Mouse (Mus musculus) heart, embryonic 13.5 days (tissue): Measurements from ENCODE around the gene Tprg. TPM values are rescaled to one million over a fixed set of nuclear protein-coding genes. Genes with fewer than 3 reads are reported as not detected.

Experiments
- ATAC-seq: fragments of 200-750 bp; cut with Nextera tagmentation; 2 replicates; pipeline ENCODE4 v1.8.0; 2017; ENCODE audit warnings: moderate TSS enrichment; ENCODE audit not compliant: insufficient number of reproducible peaks, low FRiP score, low TSS enrichment; ENCODE audit errors: extremely low read depth
- H3K27ac ChIP-seq: fragments of 300-500 bp; sonication (generic); replicated peaks from 2 replicates; pipeline ENCODE4 v1.5.1; 2015; ENCODE audit warnings: moderate library complexity, mild to moderate bottlenecking, inconsistent platforms
- H3K27me3 ChIP-seq: fragments of 300-500 bp; sonication (generic); replicated peaks from 2 replicates; pipeline ENCODE4 v1.6.1; 2015; ENCODE audit warnings: mild to moderate bottlenecking, inconsistent platforms
- H3K36me3 ChIP-seq: fragments of 300-500 bp; sonication (generic); 2 replicates; pipeline ENCODE4 v1.6.1; 2015; ENCODE audit warnings: mild to moderate bottlenecking, inconsistent platforms
- H3K4me1 ChIP-seq: fragments of 300-500 bp; sonication (generic); 2 replicates; pipeline ENCODE4 v1.6.1; 2015; ENCODE audit warnings: inconsistent platforms
- H3K4me2 ChIP-seq: fragments of 300-500 bp; sonication (generic); 2 replicates; pipeline ENCODE4 v1.6.1; 2015; ENCODE audit warnings: inconsistent platforms, mild to moderate bottlenecking, moderate library complexity
- H3K4me3 ChIP-seq: fragments of 300-500 bp; sonication (generic); 2 replicates; pipeline ENCODE4 v1.5.1; 2015; ENCODE audit warnings: moderate library complexity, mild to moderate bottlenecking, inconsistent platforms
- H3K9ac ChIP-seq: fragments of 300-500 bp; sonication (generic); 2 replicates; pipeline ENCODE4 v1.6.1; 2015; ENCODE audit warnings: inconsistent platforms, mild to moderate bottlenecking, moderate library complexity
- H3K9me3 ChIP-seq: fragments of 300-500 bp; sonication (generic); 2 replicates; pipeline ENCODE4 v1.6.1; 2016; ENCODE audit warnings: inconsistent platforms
- WGBS: fragments of 180-500 bp; shearing (Covaris S2); methylation state at CpG from one replicate; pipeline ENCODE4 v1.1.7; 2015; ENCODE audit warnings: mixed read lengths; 5-methylcytosine and 5-hydroxymethylcytosine counted together
- polyA plus RNA-seq: library from polyadenylated mRNA; unstranded; fragments of >200 nt; fragmentation: Nextera tagmentation; extraction: Ambion mirVana; gene quantifications from 2 replicates; pipeline ENCODE4 v1.2.1, GENCODE M21; 2015

The Tprg gene
- polyA plus RNA-seq, result not detected in 2 replicates

GRCm38 (mm10) chr16:25286517-25286916 is at the start of gene Tprg:
Tprg (plus strand) TSS chr16:25286817.
- Histone ChIP-seq H3K4me2 (no peak within 1 kb of the TSS), H3K4me1 (peaks cover 6% of the 10 kb centered on the region; the same call in 1 of the 2 replicates), H3K27ac (no peak within 1 kb of the TSS), H3K27me3 (no peaks in the 10 kb centered on the region), H3K9me3 (peaks cover 7% of the 10 kb centered on the region; the same call in 1 of the 2 replicates), H3K4me3 (no peak within 1 kb of the TSS), H3K36me3 (no peaks in the 10 kb centered on the region), H3K9ac (no peak within 1 kb of the TSS)
- ATAC-seq, result no peak
- 79% methylated on average over 5 of the region's 5 CpGs for WGBS

- H3K27ac ChIP-seq, result no peak overlapping the region
- ATAC-seq, result no peak
- no peak overlapping the region for H3K9ac ChIP-seq
- no peaks in the 10 kb centered on the region for H3K27me3 ChIP-seq
- no peaks in the 10 kb centered on the region for H3K36me3 ChIP-seq
- 67% methylated on average over 11 of the region's 11 CpGs for WGBS
- no peak overlapping the region for H3K4me3 ChIP-seq
- no peaks in the 10 kb centered on the region for H3K4me1 ChIP-seq
- no peaks in the 10 kb centered on the region for H3K9me3 ChIP-seq
- H3K4me2 ChIP-seq, result no peak overlapping the region
These were observed 48.2 kb upstream of the Tprg start for GRCm38 (mm10) chr16:25238274-25239050.

- H3K9ac ChIP-seq, result no peak overlapping the region
- no peaks in the 10 kb centered on the region for H3K36me3 ChIP-seq
- 0 out of 2 replicates have a peak overlapping the region, but pooled peaks have one; percentile 13 for H3K4me2 ChIP-seq
- no peak for ATAC-seq
- H3K27ac ChIP-seq, result no peak overlapping the region
- no peaks in the 10 kb centered on the region for H3K27me3 ChIP-seq
- peaks cover 8% of the 10 kb centered on the region for H3K4me1 ChIP-seq
- 46% methylated on average over 6 of the region's 6 CpGs for WGBS
- no peaks in the 10 kb centered on the region for H3K9me3 ChIP-seq
- H3K4me3 ChIP-seq, result no peak overlapping the region
These were observed 37.7 kb upstream of the Tprg start for GRCm38 (mm10) chr16:25248889-25249288.

- 79% methylated on average over 6 of the region's 6 CpGs for WGBS
- no peak overlapping the region for H3K9ac ChIP-seq
- no peaks in the 10 kb centered on the region for H3K27me3 ChIP-seq
- no peaks in the 10 kb centered on the region for H3K9me3 ChIP-seq
- H3K4me3 ChIP-seq, result no peak overlapping the region
- H3K4me2 ChIP-seq, result no peak overlapping the region
- H3K4me1 ChIP-seq, result peaks cover 8% of the 10 kb centered on the region
- no peak for ATAC-seq
- H3K27ac ChIP-seq, result no peak overlapping the region
- H3K36me3 ChIP-seq, result no peaks in the 10 kb centered on the region
These were observed 36.4 kb upstream of the Tprg start for GRCm38 (mm10) chr16:25250129-25250749.

DNA sequence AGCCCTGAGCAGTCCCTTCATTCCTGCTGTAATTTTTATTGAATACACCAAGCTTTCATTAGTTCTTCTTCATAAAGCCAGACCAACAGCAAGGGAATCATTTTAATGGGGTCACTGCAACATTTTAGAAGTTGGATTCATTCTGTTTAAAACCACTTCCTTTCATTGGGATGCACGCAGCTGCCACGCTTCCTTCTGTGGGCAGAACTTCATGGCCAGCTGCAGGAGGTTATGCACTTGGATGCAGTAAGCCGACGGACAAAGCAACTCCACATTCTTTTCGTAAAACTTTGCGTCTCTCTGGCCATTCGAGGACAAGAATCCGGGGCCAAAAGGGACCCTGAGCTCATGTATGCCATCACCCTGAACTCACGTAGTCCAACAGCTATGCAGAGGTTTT is 35.5 kb upstream of the Tprg start:
- no peaks in the 10 kb centered on the region for H3K36me3 ChIP-seq
- H3K9ac ChIP-seq, result no peak overlapping the region
- no peak overlapping the region for H3K4me2 ChIP-seq
- H3K27me3 ChIP-seq, result no peaks in the 10 kb centered on the region
- no peaks in the 10 kb centered on the region for H3K9me3 ChIP-seq
- 78% methylated on average over 9 of the region's 9 CpGs for WGBS
- H3K4me1 ChIP-seq, result peaks cover 8% of the 10 kb centered on the region
- ATAC-seq, result no peak
- H3K27ac ChIP-seq, result no peak overlapping the region
- H3K4me3 ChIP-seq, result no peak overlapping the region

GRCm38 (mm10) chr16:25254646-25255045 is 32.0 kb upstream of the Tprg start:
- Histone ChIP-seq H3K9me3 (no peaks in the 10 kb centered on the region), H3K27me3 (no peaks in the 10 kb centered on the region), H3K9ac (no peak overlapping the region), H3K36me3 (no peaks in the 10 kb centered on the region), H3K4me1 (no peaks in the 10 kb centered on the region), H3K4me2 (no peak overlapping the region), H3K4me3 (no peak overlapping the region), H3K27ac (no peak overlapping the region)
- 74% methylated on average over 6 of the region's 6 CpGs for WGBS
- ATAC-seq, result no peak

- ATAC-seq, result no peak
- H3K4me3 ChIP-seq, result no peak overlapping the region
- H3K27ac ChIP-seq, result no peak overlapping the region
- H3K36me3 ChIP-seq, result no peaks in the 10 kb centered on the region
- no peaks in the 10 kb centered on the region for H3K27me3 ChIP-seq
- WGBS, result 64% methylated on average over 11 of the region's 11 CpGs
- no peaks in the 10 kb centered on the region for H3K4me1 ChIP-seq
- H3K9me3 ChIP-seq, result no peaks in the 10 kb centered on the region
- H3K9ac ChIP-seq, result no peak overlapping the region
- no peak overlapping the region for H3K4me2 ChIP-seq
These were observed 31.4 kb upstream of the Tprg start for GRCm38 (mm10) chr16:25255186-25255585.

- Histone ChIP-seq H3K9ac (no peak overlapping the region), H3K4me3 (no peak overlapping the region), H3K27me3 (no peaks in the 10 kb centered on the region), H3K4me2 (no peak overlapping the region), H3K27ac (no peak overlapping the region), H3K36me3 (no peaks in the 10 kb centered on the region), H3K4me1 (no peaks in the 10 kb centered on the region), H3K9me3 (no peaks in the 10 kb centered on the region)
- ATAC-seq, result no peak
- 80% methylated on average over 8 of the region's 8 CpGs for WGBS
These were observed 30.9 kb upstream of the Tprg start for GRCm38 (mm10) chr16:25255603-25256260.

GRCm38 (mm10) chr16:25262306-25262705 is 24.3 kb upstream of the Tprg start:
- Histone ChIP-seq H3K4me3 (no peak overlapping the region), H3K36me3 (no peaks in the 10 kb centered on the region), H3K9me3 (no peaks in the 10 kb centered on the region), H3K4me1 (peaks cover 15% of the 10 kb centered on the region), H3K27me3 (peaks cover 10% of the 10 kb centered on the region), H3K4me2 (no peak overlapping the region), H3K27ac (no peak overlapping the region), H3K9ac (no peak overlapping the region)
- ATAC-seq, result no peak
- 79% methylated on average over 5 of the region's 5 CpGs for WGBS

GRCm38 (mm10) chr16:25262965-25263364 is 23.7 kb upstream of the Tprg start:
- no peak for ATAC-seq
- no peak overlapping the region for H3K27ac ChIP-seq
- H3K9ac ChIP-seq, result no peak overlapping the region
- no peak overlapping the region for H3K4me2 ChIP-seq
- no peak overlapping the region for H3K4me3 ChIP-seq
- H3K36me3 ChIP-seq, result no peaks in the 10 kb centered on the region
- 40% methylated on average over 4 of the region's 4 CpGs for WGBS
- no peaks in the 10 kb centered on the region for H3K9me3 ChIP-seq
- H3K27me3 ChIP-seq, result peaks cover 10% of the 10 kb centered on the region
- H3K4me1 ChIP-seq, result peaks cover 15% of the 10 kb centered on the region

DNA sequence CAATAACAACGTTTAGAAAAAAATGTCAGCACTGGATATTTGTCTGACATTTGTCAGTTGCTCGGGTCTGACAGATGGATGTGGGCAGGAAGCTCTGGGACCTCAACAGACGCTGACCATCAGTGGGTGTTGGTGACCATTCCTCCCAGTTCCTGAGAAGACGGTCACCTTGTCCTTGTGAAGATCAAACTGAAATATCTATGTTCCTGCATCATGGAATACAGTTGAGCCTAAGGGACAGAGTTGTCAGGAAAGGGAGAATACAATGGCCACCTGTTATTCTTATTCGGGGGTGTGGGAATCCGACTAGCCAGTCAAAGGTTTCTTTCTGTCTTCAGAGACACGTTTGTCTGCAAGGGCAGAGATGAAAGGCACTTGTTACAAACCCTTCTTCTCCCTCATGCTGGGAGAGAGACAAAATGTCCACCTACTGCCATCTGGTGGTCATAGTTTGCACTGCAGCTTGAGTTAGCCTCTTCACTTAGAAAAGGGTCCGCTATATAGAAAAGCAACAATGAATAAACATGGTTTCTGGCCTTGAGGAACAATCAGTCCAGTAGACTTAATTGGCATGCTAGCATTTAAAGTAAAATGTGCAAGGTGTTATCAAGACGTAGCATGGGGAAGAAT is 23.0 kb upstream of the Tprg start:
- peaks cover 15% of the 10 kb centered on the region for H3K4me1 ChIP-seq
- H3K9ac ChIP-seq, result no peak overlapping the region
- H3K4me2 ChIP-seq, result no peak overlapping the region; the same call in 1 of the 2 replicates
- no peak overlapping the region for H3K4me3 ChIP-seq
- no peaks in the 10 kb centered on the region for H3K36me3 ChIP-seq
- H3K9me3 ChIP-seq, result no peaks in the 10 kb centered on the region
- 26% methylated on average over 9 of the region's 9 CpGs for WGBS
- ATAC-seq, result no peak
- H3K27me3 ChIP-seq, result peaks cover 10% of the 10 kb centered on the region
- no peak overlapping the region for H3K27ac ChIP-seq
